Mouse (Mus musculus) MEL (cell line): ENCODE measurements at regions not wholly inside any gene's neighbourhood (a gene's known extent, or its start where the extent isn't known, plus 50 kb on each side); places are given as distances from the start of the nearest gene placed in this dataset.

Experiments
- DNase-seq: peaks from one replicate; pipeline ENCODE4 v3.0.0; 2011; ENCODE audit warnings: low read depth, low spot score
- H3K27ac ChIP-seq: 2 replicates; pipeline ENCODE4 v1.5.1; 2012; ENCODE audit warnings: low read depth, mild to moderate bottlenecking, control low read depth, low read length, moderate library complexity; ENCODE audit not compliant: control insufficient read depth
- H3K27me3 ChIP-seq, 2 experiments: fragments of 150-350 bp in 1 of 2; sonication (generic) in 1 of 2; 2 replicates each; pipeline ENCODE4 v1.6.1; 2012; ENCODE audit warnings: low read length in 2 of 2, mild to moderate bottlenecking in 2 of 2, improper control_type of control experiment in 1 of 2, moderate library complexity in 1 of 2; ENCODE audit not compliant: insufficient read depth in 2 of 2, control insufficient read depth in 1 of 2
- H3K36me3 ChIP-seq, 2 experiments: 2 replicates each; pipeline ENCODE4 v1.6.1; 2012 to 2014; ENCODE audit warnings: low read length in 2 of 2, improper control_type of control experiment in 1 of 2, inconsistent platforms in 1 of 2, mild to moderate bottlenecking in 1 of 2; ENCODE audit not compliant: insufficient read depth in 2 of 2, control insufficient read depth in 1 of 2
- H3K4me1 ChIP-seq, 2 experiments: fragments of 150-350 bp in 1 of 2; sonication (generic) in 1 of 2; 2 replicates each; pipeline ENCODE4 v1.6.1; 2012; ENCODE audit warnings: low read length in 2 of 2, improper control_type of control experiment in 1 of 2, mild to moderate bottlenecking in 1 of 2; ENCODE audit not compliant: insufficient read depth in 2 of 2, control insufficient read depth in 1 of 2
- H3K4me3 ChIP-seq, 2 experiments: fragments of 150-350 bp in 1 of 2; sonication (generic) in 1 of 2; 2 replicates each; pipeline ENCODE4 v1.5.1; 2012; ENCODE audit warnings: low read depth in 2 of 2, low read length in 2 of 2, mild to moderate bottlenecking in 2 of 2, moderate library complexity in 2 of 2, control low read depth in 1 of 2, improper control_type of control experiment in 1 of 2; ENCODE audit not compliant: control insufficient read depth in 1 of 2, insufficient read depth in 1 of 2
- H3K79me2 ChIP-seq: 2 replicates; pipeline ENCODE4 v1.6.1; 2012; ENCODE audit warnings: mild to moderate bottlenecking, low read length, moderate library complexity; ENCODE audit not compliant: control insufficient read depth, poor library complexity, insufficient read depth
- H3K9ac ChIP-seq: 2 replicates; pipeline ENCODE4 v1.6.1; 2012; ENCODE audit warnings: low read depth, mild to moderate bottlenecking, control low read depth, low read length, moderate library complexity; ENCODE audit not compliant: control insufficient read depth, poor library complexity, severe bottlenecking
- H3K9me3 ChIP-seq: fragments of 150-350 bp; sonication (generic); replicated peaks from 2 replicates; pipeline ENCODE4 v1.6.1; 2012; ENCODE audit warnings: mild to moderate bottlenecking, low read length, improper control_type of control experiment, moderate library complexity; ENCODE audit not compliant: insufficient read depth
- BHLHE40 ChIP-seq: IDR thresholded peaks from 2 replicates; pipeline ENCODE4 v1.6.1; 2012; ENCODE audit warnings: low read depth, mild to moderate bottlenecking, inconsistent platforms, low read length, improper control_type of control experiment, borderline replicate concordance
- CHD1 ChIP-seq: IDR thresholded peaks from 2 replicates; pipeline ENCODE4 v1.6.1; 2012; ENCODE audit warnings: low read depth, mild to moderate bottlenecking, inconsistent platforms, low read length, improper control_type of control experiment
- E2F4 ChIP-seq: IDR thresholded peaks from 2 replicates; pipeline ENCODE4 v1.6.1; 2011; ENCODE audit warnings: low read depth, low read length, improper control_type of control experiment, borderline replicate concordance
- ETS1 ChIP-seq: IDR thresholded peaks from 2 replicates; pipeline ENCODE4 v1.6.1; 2012; ENCODE audit warnings: low read depth, mild to moderate bottlenecking, inconsistent platforms, low read length, improper control_type of control experiment, moderate library complexity
- GABPA ChIP-seq: IDR thresholded peaks from 2 replicates; pipeline ENCODE4 v1.6.1; 2012; ENCODE audit warnings: low read depth, mild to moderate bottlenecking, inconsistent platforms, low read length, improper control_type of control experiment, moderate library complexity
- GATA1 ChIP-seq: IDR thresholded peaks from 2 replicates; pipeline ENCODE4 v1.6.1; 2011; ENCODE audit warnings: low read depth, low read length, improper control_type of control experiment
- JUND ChIP-seq: IDR thresholded peaks from 2 replicates; pipeline ENCODE4 v1.6.1; 2011; ENCODE audit warnings: low read depth, mild to moderate bottlenecking, improper control_type of control experiment, low read length
- KAT2A ChIP-seq: conservative IDR thresholded peaks from 2 replicates; pipeline ENCODE4 v1.6.1; 2012; ENCODE audit warnings: low read depth, low read length, improper control_type of control experiment, inconsistent platforms
- MAFK ChIP-seq: IDR thresholded peaks from 2 replicates; pipeline ENCODE4 v1.6.1; 2011; ENCODE audit warnings: low read depth, mild to moderate bottlenecking, low read length, improper control_type of control experiment, borderline replicate concordance
- MAZ ChIP-seq: IDR thresholded peaks from 2 replicates; pipeline ENCODE4 v1.6.1; 2012; ENCODE audit warnings: low read depth, mild to moderate bottlenecking, inconsistent platforms, low read length, improper control_type of control experiment
- POLR2A ChIP-seq, 2 experiments: IDR thresholded peaks; 2 replicates each; pipeline ENCODE4 v1.6.1; 2011 to 2012; ENCODE audit warnings: low read length in 2 of 2, mild to moderate bottlenecking in 2 of 2, control low read depth in 1 of 2, improper control_type of control experiment in 1 of 2, low read depth in 1 of 2, moderate library complexity in 1 of 2; ENCODE audit not compliant: control insufficient read depth in 1 of 2, insufficient read depth in 1 of 2, poor library complexity in 1 of 2
- POLR2AphosphoS5 ChIP-seq: IDR thresholded peaks from 2 replicates; pipeline ENCODE4 v1.6.1; 2012; ENCODE audit warnings: low read depth, borderline replicate concordance, mild to moderate bottlenecking, inconsistent platforms, low read length, moderate library complexity, mixed read lengths
- RCOR1 ChIP-seq: IDR thresholded peaks from 2 replicates; pipeline ENCODE4 v1.6.1; 2012; ENCODE audit warnings: low read depth, mild to moderate bottlenecking, inconsistent platforms, low read length, improper control_type of control experiment
- SIN3A ChIP-seq: IDR thresholded peaks from 2 replicates; pipeline ENCODE4 v1.6.1; 2012; ENCODE audit warnings: low read length, improper control_type of control experiment, inconsistent platforms
- SMC3 ChIP-seq: IDR thresholded peaks from 2 replicates; pipeline ENCODE4 v1.6.1; 2011; ENCODE audit warnings: low read depth, low read length, improper control_type of control experiment
- TBP ChIP-seq: IDR thresholded peaks from 2 replicates; pipeline ENCODE4 v1.8.0; 2011; ENCODE audit warnings: low read depth, low read length, improper control_type of control experiment
- USF2 ChIP-seq, 2 experiments: IDR thresholded peaks; 2 replicates each; pipeline ENCODE4 v1.6.1; 2011 to 2012; ENCODE audit warnings: improper control_type of control experiment in 2 of 2, low read length in 2 of 2, borderline replicate concordance in 1 of 2, inconsistent platforms in 1 of 2, low read depth in 1 of 2, mild to moderate bottlenecking in 1 of 2; ENCODE audit not compliant: insufficient read depth in 1 of 2
- ZNF384 ChIP-seq: IDR thresholded peaks from 2 replicates; pipeline ENCODE4 v1.6.1; 2012; ENCODE audit warnings: low read depth, mild to moderate bottlenecking, inconsistent platforms, low read length, improper control_type of control experiment

- Histone ChIP-seq H3K27me3 (no peaks in the 10 kb centered on the region), H3K9me3 (no peaks in the 10 kb centered on the region), H3K27ac (no peak overlapping the region), H3K4me1 (no peaks in the 10 kb centered on the region), H3K4me3 (no peak overlapping the region), H3K36me3 (no peaks in the 10 kb centered on the region), H3K79me2 (no peaks in the 10 kb centered on the region), H3K9ac (no peak overlapping the region)
- DNase-seq = no peak
- no peak for TF ChIP-seq CHD1
- no peak for TF ChIP-seq SMC3
- TF ChIP-seq RCOR1 = no peak
- no peak for TF ChIP-seq POLR2A (IDR thresholded peaks at IDR 0.05; ENCODE audit: control insufficient read depth in 1 of 2, insufficient read depth in 1 of 2, low read depth in 1 of 2, low read length in 2 of 2, poor library complexity in 1 of 2)
- TF ChIP-seq USF2 (IDR thresholded peaks at IDR 0.05; ENCODE audit: borderline replicate concordance in 1 of 2, insufficient read depth in 1 of 2, low read depth in 1 of 2, low read length in 2 of 2) = no peak
- TF ChIP-seq MAZ = no peak
Observed at GRCm38 (mm10) chr3:148733227-148733854, 257.0 kb downstream of the Adgrl2 start.

- H3K36me3 ChIP-seq = no peaks in the 10 kb centered on the region
- no peak for DNase-seq
- TF ChIP-seq KAT2A = no peak
- TF ChIP-seq ZNF384 = no peak
- no peak for TF ChIP-seq MAZ
- no peak for TF ChIP-seq USF2 (IDR thresholded peaks at IDR 0.05; ENCODE audit: borderline replicate concordance in 1 of 2, insufficient read depth in 1 of 2, low read depth in 1 of 2, low read length in 2 of 2)
- TF ChIP-seq CHD1 = no peak
- no peak for TF ChIP-seq GABPA
- TF ChIP-seq E2F4 = no peak
- TF ChIP-seq SIN3A = no peak
- TF ChIP-seq TBP = no peak
- no peak for TF ChIP-seq GATA1
- TF ChIP-seq SMC3 = no peak
- no peak for TF ChIP-seq MAFK
- TF ChIP-seq POLR2AphosphoS5 = no peak
- TF ChIP-seq POLR2A (IDR thresholded peaks at IDR 0.05; ENCODE audit: control insufficient read depth in 1 of 2, insufficient read depth in 1 of 2, low read depth in 1 of 2, low read length in 2 of 2, poor library complexity in 1 of 2) = no peak
- TF ChIP-seq JUND = no peak
- no peak for TF ChIP-seq BHLHE40
- no peak for TF ChIP-seq ETS1
- TF ChIP-seq, all 39 proteins: peak for 0
- Histone ChIP-seq H3K79me2 (no peaks in the 10 kb centered on the region), H3K4me1 (no peaks in the 10 kb centered on the region), H3K9me3 (no peaks in the 10 kb centered on the region), H3K4me3 (no peak overlapping the region), H3K9ac (no peak overlapping the region), H3K27me3 (no peaks in the 10 kb centered on the region), H3K27ac (no peak overlapping the region)
Observed at GRCm38 (mm10) chr3:148731436-148731835, 258.9 kb downstream of the Adgrl2 start.
